Mouse (Mus musculus): ENCODE measurements at regions not wholly inside any gene's neighbourhood (a gene's known extent, or its start where the extent isn't known, plus 50 kb on each side); places are given as distances from the start of the nearest gene placed in this dataset.

- Histone ChIP-seq H3K36me3 (ENCODE audit: control insufficient read depth, insufficient read depth, low read length, poor library complexity, severe bottlenecking) (no peaks in the 10 kb centered on the region), H3K27me3 (ENCODE audit: control insufficient read depth, insufficient read depth, low read length, poor library complexity, severe bottlenecking) (no peaks in the 10 kb centered on the region)
- DNase-seq (ENCODE audit: low read depth, low spot score): no peak
Measured at GRCm38 (mm10) chr8:126138645-126139545, 143.9 kb downstream of the Kcnk1 start.

GRCm38 (mm10) chr8:126139546-126139870, 144.5 kb downstream of the Kcnk1 start:
- no peak for DNase-seq (ENCODE audit: low read depth, low spot score)
- no peaks in the 10 kb centered on the region for H3K27me3 ChIP-seq (ENCODE audit: control insufficient read depth, insufficient read depth, low read length, poor library complexity, severe bottlenecking)
- no peaks in the 10 kb centered on the region for H3K36me3 ChIP-seq (ENCODE audit: control insufficient read depth, insufficient read depth, low read length, poor library complexity, severe bottlenecking)

- no peak for DNase-seq (ENCODE audit: low read depth, low spot score)
- Histone ChIP-seq H3K36me3 (ENCODE audit: control insufficient read depth, insufficient read depth, low read length, poor library complexity, severe bottlenecking) (no peaks in the 10 kb centered on the region), H3K27me3 (ENCODE audit: control insufficient read depth, insufficient read depth, low read length, poor library complexity, severe bottlenecking) (no peaks in the 10 kb centered on the region)
Measured at GRCm38 (mm10) chr8:126140998-126141397, 146.0 kb downstream of the Kcnk1 start.

- Histone ChIP-seq H3K27me3 (ENCODE audit: control insufficient read depth, insufficient read depth, low read length, poor library complexity, severe bottlenecking) (no peaks in the 10 kb centered on the region), H3K36me3 (ENCODE audit: control insufficient read depth, insufficient read depth, low read length, poor library complexity, severe bottlenecking) (no peaks in the 10 kb centered on the region)
- no peak for DNase-seq (ENCODE audit: low read depth, low spot score)
Measured at GRCm38 (mm10) chr8:126151527-126151926, 146.8 kb upstream of the Slc35f3 start.

GRCm38 (mm10) chr8:126153955-126154354, 144.4 kb upstream of the Slc35f3 start:
- DNase-seq (ENCODE audit: low read depth, low spot score): no peak
- Histone ChIP-seq H3K27me3 (ENCODE audit: control insufficient read depth, insufficient read depth, low read length, poor library complexity, severe bottlenecking) (no peaks in the 10 kb centered on the region), H3K36me3 (ENCODE audit: control insufficient read depth, insufficient read depth, low read length, poor library complexity, severe bottlenecking) (no peaks in the 10 kb centered on the region)

GRCm38 (mm10) chr8:126157452-126158185, 140.7 kb upstream of the Slc35f3 start:
- H3K27me3 ChIP-seq (ENCODE audit: control insufficient read depth, insufficient read depth, low read length, poor library complexity, severe bottlenecking): no peaks in the 10 kb centered on the region
- peak; percentile 3 for DNase-seq (ENCODE audit: low read depth, low spot score)
- H3K36me3 ChIP-seq (ENCODE audit: control insufficient read depth, insufficient read depth, low read length, poor library complexity, severe bottlenecking): no peaks in the 10 kb centered on the region

- Histone ChIP-seq H3K27me3 (ENCODE audit: control insufficient read depth, insufficient read depth, low read length, poor library complexity, severe bottlenecking) (no peaks in the 10 kb centered on the region), H3K36me3 (ENCODE audit: control insufficient read depth, insufficient read depth, low read length, poor library complexity, severe bottlenecking) (no peaks in the 10 kb centered on the region)
- DNase-seq (ENCODE audit: low read depth, low spot score): no peak
Measured at GRCm38 (mm10) chr8:126159485-126159884, 138.9 kb upstream of the Slc35f3 start.

GRCm38 (mm10) chr8:126160356-126160975, 137.9 kb upstream of the Slc35f3 start:
- H3K27me3 ChIP-seq (ENCODE audit: control insufficient read depth, insufficient read depth, low read length, poor library complexity, severe bottlenecking): no peaks in the 10 kb centered on the region
- DNase-seq (ENCODE audit: low read depth, low spot score): no peak
- no peaks in the 10 kb centered on the region for H3K36me3 ChIP-seq (ENCODE audit: control insufficient read depth, insufficient read depth, low read length, poor library complexity, severe bottlenecking)

GRCm38 (mm10) chr8:126162748-126163371, 135.5 kb upstream of the Slc35f3 start:
- Histone ChIP-seq H3K27me3 (ENCODE audit: control insufficient read depth, insufficient read depth, low read length, poor library complexity, severe bottlenecking) (no peaks in the 10 kb centered on the region), H3K36me3 (ENCODE audit: control insufficient read depth, insufficient read depth, low read length, poor library complexity, severe bottlenecking) (no peaks in the 10 kb centered on the region)
- no peak for DNase-seq (ENCODE audit: low read depth, low spot score)

- no peaks in the 10 kb centered on the region for H3K36me3 ChIP-seq (ENCODE audit: control insufficient read depth, insufficient read depth, low read length, poor library complexity, severe bottlenecking)
- no peaks in the 10 kb centered on the region for H3K27me3 ChIP-seq (ENCODE audit: control insufficient read depth, insufficient read depth, low read length, poor library complexity, severe bottlenecking)
- no peak for DNase-seq (ENCODE audit: low read depth, low spot score)
Measured at GRCm38 (mm10) chr8:126163954-126164353, 134.4 kb upstream of the Slc35f3 start.

GRCm38 (mm10) chr8:126165486-126166095, 132.8 kb upstream of the Slc35f3 start:
- Histone ChIP-seq H3K27me3 (ENCODE audit: control insufficient read depth, insufficient read depth, low read length, poor library complexity, severe bottlenecking) (no peaks in the 10 kb centered on the region), H3K36me3 (ENCODE audit: control insufficient read depth, insufficient read depth, low read length, poor library complexity, severe bottlenecking) (no peaks in the 10 kb centered on the region)
- no peak for DNase-seq (ENCODE audit: low read depth, low spot score)

GRCm38 (mm10) chr8:126166394-126166793, 132.0 kb upstream of the Slc35f3 start:
- Histone ChIP-seq H3K27me3 (ENCODE audit: control insufficient read depth, insufficient read depth, low read length, poor library complexity, severe bottlenecking) (no peaks in the 10 kb centered on the region), H3K36me3 (ENCODE audit: control insufficient read depth, insufficient read depth, low read length, poor library complexity, severe bottlenecking) (no peaks in the 10 kb centered on the region)
- DNase-seq (ENCODE audit: low read depth, low spot score): no peak

- Histone ChIP-seq H3K27me3 (ENCODE audit: control insufficient read depth, insufficient read depth, low read length, poor library complexity, severe bottlenecking) (no peaks in the 10 kb centered on the region), H3K36me3 (ENCODE audit: control insufficient read depth, insufficient read depth, low read length, poor library complexity, severe bottlenecking) (no peaks in the 10 kb centered on the region)
- DNase-seq (ENCODE audit: low read depth, low spot score): no peak
Measured at GRCm38 (mm10) chr8:126174451-126174850, 123.9 kb upstream of the Slc35f3 start.

- no peaks in the 10 kb centered on the region for H3K27me3 ChIP-seq (ENCODE audit: control insufficient read depth, insufficient read depth, low read length, poor library complexity, severe bottlenecking)
- no peaks in the 10 kb centered on the region for H3K36me3 ChIP-seq (ENCODE audit: control insufficient read depth, insufficient read depth, low read length, poor library complexity, severe bottlenecking)
- no peak for DNase-seq (ENCODE audit: low read depth, low spot score)
Measured at GRCm38 (mm10) chr8:126176305-126176704, 122.1 kb upstream of the Slc35f3 start.
